Mouse (Mus musculus) thymus, postnatal 25 days (tissue): ENCODE data around the gene Stx8.
A peak's percentile ranks its signal among the peaks of the same experiment; 100 is the strongest.

Experiments
- DNase-seq: peaks from one replicate; pipeline ENCODE4 v3.0.0; 2022

Gene Stx8

DNA sequence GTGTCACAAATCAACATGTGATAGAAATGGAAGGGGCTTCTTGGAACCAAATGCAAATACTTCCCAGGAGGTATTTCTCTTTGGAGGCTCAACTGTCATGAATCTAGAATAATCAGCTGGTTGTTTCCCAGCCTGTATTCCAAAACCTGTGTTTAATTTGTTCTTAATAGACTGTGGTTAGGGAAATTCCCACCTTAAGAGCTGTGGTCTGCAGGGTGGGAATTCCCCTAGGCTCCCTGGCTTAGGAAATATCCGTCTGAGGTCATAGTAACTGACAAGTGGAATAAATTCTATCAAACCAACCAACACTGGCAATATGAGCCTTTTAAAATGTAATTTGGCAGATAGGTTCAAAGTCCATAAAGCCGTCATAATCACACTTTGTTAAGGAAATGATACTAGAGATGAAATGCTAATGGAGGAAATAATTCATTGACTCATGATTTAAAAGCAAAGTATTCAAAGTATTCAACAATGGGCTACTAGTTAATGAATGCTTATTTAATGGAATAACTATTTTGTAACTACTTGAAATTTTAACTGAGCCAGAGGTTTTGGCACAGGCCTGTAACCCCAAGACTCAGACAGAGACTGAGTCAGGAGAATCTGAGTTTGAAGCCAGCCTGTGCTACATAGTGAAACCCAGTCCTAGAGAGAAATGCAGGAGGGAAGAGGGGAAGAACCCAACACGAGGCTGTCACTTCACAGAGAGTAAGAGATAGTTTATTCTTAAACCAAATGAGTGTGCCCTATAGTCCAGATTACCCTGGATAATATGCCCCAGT, 126.2 kb downstream of the Stx8 start:
- no peak for DNase-seq

- DNase-seq, result no peak
Measured at GRCm38 (mm10) chr11:68101598-68101997, 135.6 kb downstream of the Stx8 start.

DNA sequence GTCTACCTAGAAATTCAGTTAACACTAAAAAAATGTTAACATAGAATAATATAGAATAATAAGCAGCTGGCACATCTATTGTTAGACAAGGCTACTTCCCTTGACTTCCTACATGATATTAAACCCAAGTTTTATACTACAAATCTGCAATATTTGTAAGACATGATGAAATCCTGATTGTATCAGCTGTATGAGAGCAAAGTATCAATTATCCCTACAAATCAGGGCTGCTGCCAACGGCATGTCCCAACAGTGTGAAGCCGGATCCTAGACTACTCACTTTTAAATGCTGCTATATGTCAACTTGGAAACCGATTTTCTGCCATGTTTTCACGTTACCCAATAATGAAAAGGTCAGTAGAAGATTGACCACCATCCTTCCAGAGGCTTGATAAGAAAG, 137.5 kb downstream of the Stx8 start:
- no peak for DNase-seq

DNA sequence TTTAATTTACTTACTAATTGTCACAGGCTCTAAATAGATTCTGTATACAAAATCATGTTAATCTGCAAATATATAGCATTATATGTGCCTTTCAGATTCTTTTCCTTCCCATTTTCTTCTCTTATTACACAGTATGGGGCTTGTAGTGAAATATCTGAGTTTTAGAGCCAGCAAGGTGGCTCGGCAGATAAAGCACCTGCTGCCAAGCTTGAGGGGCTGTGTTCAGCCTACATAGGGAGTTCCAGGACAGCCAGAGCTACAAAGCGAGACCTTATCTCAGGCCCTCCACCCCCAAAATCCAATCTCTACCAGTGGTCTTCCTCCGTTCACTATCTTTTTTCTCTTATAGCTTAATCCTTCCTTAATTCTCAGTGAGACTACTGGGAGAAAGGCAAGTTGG, 140.1 kb downstream of the Stx8 start:
- no peak for DNase-seq

GRCm38 (mm10) chr11:68113454-68114100, 147.6 kb downstream of the Stx8 start:
- no peak for DNase-seq

DNA sequence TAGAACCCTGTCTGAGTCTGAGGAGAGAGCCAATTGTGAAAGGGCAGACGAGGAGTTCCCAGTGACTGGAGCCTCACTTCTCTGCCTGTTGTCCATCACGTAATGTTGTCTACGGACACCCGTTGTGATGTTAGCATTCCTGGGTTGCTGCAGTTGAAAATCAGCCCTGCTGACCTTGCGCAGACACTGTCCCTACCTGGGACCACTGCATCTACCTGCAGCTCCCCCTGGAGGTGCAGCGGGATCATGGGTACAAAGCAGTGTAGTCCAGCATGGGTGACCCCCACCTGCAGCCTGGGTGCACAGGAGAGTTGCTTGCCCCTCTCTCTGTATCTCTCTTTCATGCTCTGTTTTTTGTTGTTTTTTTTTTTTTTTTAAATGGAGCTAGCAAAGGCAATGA, 148.2 kb downstream of the Stx8 start:
- no peak for DNase-seq

DNA sequence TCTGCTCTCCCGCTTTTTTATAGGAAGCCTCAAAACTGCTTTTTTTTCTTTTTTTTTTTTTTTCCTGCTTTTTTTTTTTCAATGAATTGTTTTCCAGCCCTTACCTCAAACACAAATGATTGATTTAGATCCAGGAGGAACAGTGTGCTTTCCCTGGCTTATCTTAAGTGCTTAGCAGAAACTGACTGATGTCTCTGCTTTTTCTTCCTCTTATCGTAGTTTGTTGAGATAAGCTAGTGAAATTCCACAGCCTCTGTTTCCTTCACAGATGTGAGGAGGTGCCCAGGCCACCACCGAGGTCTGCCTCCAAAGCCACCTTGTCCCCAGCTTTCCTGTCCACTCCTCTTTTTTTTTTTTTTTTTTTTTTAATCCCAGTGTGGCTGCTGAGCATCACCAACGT, 150.2 kb downstream of the Stx8 start:
- DNase-seq, result no peak

DNA sequence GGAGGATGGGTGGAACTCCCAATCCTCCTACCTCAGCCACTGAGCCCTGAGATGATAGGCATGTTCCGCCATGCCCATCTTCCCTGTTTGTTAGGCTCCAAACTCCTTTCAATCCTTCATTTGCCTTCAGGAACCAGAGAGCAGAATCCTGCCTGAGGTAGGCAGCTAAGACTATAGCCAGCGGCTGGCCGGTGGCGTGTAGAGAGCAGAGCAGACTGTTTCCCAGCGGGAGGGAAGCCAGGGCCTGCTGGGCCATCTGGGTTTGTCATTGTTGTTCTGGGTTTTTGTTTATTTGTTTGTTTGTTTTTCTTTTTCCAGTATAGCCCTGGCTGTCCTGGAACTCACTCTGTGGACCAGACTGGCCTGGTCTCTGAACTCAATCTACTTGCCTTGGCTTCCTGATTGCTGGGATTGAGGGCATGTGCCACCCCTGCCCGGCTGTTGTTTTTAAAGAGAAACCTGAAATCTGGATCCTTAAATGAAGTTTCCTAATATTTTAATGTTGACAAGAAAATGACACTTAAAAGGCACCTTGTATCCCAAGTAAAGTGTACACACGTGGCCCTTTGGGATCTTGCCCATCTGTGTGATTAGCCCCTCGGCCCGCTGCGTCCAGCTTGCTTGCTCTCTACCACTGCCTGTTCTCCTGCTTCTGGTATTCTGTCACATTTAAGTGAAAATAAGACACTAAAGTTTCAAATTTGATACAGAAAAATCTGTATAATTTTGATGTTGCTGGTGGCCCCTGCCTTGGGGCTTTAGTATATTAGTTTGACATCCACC, 152.1 kb downstream of the Stx8 start:
- DNase-seq, result no peak

- DNase-seq, result no peak
Measured at GRCm38 (mm10) chr11:68118679-68119078, 152.7 kb downstream of the Stx8 start.

- DNase-seq, result no peak
Measured at GRCm38 (mm10) chr11:68119136-68119535, 153.1 kb downstream of the Stx8 start.

DNA sequence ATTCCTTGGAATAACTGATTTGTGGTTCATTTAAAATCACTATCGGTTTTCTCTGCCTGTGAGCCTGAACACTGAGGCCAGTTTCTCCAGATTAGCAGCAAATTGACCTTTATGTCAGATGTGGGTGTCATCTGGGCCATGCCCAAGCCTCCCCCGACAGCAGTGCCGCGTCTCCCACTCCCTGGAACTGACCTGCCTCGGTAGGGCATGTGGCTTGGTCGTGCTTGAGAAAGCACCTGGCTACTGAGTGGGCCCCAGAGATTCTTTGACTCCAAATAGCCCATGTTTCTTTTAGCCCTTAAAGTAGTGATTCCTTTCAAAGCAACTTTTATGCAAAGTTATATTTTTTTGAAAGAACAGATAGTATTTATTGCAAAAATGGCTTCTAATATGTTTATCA, 155.3 kb downstream of the Stx8 start:
- DNase-seq, result no peak

GRCm38 (mm10) chr11:68121660-68122059, 155.7 kb downstream of the Stx8 start:
- DNase-seq, result no peak

DNA sequence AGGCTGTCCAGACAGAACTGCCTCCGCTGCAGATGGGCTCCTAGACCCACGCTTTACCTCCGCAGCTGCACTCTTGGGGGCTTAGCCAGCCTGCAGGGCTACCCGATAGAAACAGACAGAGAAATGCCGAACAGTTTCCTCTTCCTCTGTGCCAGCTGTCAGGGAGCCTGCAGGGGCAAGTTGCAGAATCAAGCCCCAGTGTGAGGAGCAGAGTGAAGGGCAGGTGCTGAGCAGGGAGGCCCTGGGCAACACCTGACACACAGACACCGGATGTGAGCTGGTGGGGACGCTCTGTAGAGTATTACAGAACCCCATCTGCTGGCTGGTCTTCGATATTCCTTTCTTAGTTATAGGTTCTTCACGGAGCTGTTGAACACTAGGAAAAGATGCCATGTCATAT, 160.1 kb downstream of the Stx8 start:
- peak; percentile 83 for DNase-seq

DNA sequence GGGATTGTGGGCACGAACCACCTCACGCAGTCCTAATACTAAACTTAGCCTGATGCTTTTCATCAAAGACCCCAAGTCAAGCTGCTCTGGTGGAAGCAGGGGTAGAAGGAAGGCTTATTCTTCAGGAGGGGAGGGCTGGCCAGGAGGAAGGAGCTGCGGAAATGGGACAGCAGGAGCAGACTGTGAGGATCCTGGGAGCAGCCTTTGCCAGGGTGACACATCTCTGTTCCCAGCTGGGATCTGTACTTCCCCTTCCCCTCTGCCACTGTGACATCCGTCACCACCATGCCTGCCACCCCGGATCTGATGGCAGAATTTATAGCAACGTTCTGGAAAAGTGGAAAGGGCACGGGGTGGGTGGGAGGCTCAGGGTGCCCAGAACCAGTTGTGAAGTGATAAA, 168.5 kb downstream of the Stx8 start:
- DNase-seq, result no peak

DNA sequence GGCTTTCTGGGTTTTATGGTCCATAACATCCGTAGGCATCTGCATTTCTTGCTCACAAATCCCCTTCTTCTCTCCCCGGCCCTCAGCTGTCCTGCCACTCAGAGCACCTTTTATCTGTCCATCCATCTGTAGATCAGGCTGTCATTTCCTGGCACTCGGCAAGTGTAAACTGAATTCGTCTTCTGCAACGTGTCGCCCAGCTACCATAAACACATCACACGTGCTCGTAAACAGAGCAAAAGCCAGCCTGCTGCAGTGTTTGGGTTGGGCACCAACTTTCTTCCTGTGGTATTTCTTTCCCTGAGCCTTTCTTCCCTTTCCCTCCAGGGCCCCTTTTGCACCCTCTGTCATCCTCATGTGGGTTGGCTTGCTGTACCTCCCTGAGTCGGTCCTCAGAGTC, 169.4 kb downstream of the Stx8 start:
- peak; percentile 25 for DNase-seq

- no peak for DNase-seq
Measured at GRCm38 (mm10) chr11:68136687-68137086, 170.7 kb downstream of the Stx8 start.

GRCm38 (mm10) chr11:68142296-68142695, 176.3 kb downstream of the Stx8 start:
- no peak for DNase-seq

DNA sequence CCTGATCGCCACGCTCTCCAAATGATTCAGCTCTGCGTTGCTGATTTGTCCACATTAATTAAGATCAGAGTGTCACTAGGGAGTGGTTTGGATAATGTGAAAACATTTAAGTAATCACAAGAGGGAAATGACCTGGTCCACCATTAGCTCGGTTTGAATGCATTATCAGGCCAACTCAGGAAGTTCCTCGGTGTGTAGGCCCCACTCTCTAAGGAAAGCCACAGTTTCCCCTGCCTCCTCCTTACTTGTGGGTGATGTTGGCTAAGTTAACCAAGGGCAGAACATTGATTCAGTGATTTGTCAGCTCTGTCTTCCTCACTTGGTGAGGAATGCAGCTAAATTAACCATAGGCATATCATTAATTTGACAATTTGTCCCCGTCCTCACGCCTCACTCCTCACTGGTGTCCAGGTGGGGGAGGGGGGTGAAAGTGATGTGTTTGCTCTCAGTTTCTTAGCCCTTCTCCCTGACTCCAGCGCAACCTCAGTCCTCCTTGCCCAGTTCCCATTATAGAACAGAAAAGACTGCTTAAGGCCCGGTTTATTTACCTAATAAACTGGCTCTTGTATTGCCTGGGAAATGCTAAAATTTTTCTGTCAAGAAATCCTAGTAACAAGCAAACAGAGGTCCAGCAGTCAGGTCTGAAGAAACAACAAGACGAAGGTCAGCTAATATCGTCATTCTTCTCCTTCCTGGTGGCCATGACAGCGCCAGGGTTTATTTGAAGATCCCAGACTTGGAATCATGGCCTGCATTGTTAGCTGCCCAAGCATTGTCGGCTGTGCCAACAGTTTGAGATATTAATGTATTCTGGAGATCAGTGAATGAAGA, 178.5 kb downstream of the Stx8 start:
- DNase-seq, result no peak

DNA sequence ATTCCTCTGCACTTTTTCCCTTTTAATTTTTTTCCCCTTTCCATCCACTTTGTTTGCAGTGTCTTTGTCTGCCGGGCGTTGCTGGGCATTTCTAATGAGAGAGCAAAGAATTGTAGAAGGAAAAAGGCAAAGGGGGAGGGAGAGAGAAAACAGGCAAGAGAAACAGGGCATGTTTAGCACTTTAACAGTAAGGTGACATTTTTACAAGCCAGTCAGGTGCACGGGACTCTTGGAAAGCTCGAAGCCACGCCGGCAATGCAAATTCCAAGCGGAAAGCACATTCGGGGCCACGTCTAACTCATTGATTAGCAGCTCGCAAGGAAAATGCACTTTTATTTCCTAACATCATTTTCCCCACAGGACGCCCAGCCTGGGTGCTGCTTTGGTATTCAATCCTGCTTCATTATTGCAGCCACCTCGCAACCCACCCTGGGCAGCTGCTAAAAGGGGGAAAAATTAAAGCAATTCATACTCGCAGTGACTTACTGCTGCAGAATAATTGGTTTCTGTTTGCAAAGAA, 179.1 kb downstream of the Stx8 start:
- no peak for DNase-seq

DNA sequence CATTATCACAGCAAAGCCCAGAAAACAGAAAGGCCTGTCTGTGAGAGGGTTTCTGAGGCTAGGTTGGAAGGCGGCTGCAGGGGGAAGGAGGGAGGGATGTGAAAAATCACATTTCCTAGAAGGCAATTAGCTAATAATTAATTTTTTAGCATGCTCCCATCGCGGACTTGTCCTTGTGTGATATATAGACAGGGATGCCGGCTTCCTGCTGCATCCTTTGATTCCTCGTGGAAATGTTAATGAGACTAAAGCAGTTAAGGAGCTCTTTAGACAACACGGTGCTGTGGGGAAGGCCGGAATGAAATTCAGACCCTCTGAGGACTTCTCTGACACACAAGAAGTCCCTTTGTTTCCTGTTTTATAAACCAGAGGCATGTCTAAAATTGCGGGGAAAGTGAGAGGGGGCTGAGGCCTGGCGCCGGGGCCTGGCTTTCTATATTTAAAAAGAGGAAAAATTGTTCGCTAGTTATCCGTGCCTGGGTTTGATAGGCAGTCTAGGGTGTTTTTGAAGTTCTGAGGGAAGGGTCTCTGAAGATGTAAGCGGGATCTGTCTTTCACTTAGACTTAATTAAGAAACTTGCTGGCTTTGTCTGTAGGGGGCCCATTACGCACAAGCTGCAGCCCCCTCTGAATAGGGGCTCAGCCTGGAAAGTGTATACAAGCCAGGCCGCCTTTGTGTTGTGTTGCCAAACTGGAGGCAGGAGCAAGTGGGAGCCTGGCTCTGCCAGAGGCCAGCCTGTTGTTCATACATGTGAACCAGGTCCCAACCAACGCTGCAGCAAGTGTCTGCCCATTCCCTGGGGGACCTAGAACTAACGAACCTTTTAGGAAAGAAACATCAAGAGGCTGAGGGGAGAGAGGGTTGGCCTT, 179.8 kb downstream of the Stx8 start:
- DNase-seq, result no peak

DNA sequence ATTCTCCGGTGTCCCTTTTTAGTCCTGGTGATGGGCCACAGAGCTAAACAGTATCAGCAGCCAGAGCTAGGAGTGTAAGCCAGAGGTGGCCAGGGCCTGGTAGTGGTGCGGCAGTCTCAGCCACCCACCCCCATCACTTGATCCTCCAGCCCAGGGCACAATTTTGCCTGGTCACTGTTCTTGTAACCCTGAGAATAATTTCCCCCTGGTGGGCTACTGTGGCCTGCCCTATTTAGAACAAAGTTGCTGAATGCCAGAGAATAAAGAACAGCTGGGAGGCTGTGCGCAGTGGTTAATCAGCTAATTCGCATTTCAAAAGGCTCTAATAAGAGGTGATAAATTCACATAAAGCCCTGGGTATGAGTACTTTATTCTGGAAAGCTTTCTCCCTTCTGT, 180.5 kb downstream of the Stx8 start:
- no peak for DNase-seq

DNA sequence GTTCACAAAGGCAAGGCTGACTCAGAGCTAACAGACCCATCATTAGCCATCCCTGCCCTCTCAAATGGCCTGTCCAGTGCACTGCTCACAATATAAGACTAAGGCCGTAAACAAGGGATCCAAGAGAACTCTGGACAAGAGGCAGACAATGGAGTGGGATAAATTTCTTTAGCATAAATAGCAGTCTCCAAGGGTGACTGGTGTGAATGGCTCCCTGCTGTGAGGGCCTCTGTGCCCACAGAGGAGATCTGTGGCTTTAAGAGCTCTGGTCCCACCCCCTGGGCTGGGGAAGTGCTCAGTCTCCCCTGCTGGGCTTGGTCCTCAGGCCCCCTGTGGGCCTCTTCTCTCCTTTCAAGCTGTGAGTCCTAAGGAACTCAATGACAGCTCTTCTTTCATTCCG, 184.9 kb downstream of the Stx8 start:
- no peak for DNase-seq
